Mouse (Mus musculus) activated CD4-positive, CD25-positive, alpha-beta regulatory T cell, adult 4 months (primary cell): ENCODE measurements around the gene Med12. TPM values are rescaled to one million over a fixed set of nuclear protein-coding genes. Genes with fewer than 3 reads are reported as not detected.
A peak's percentile ranks its signal among the peaks of the same experiment; 100 is the strongest.

Source experiments
- ATAC-seq: one replicate; pipeline ENCODE4 v1.8.0; 2017
- polyA plus RNA-seq, 2 experiments: library from polyadenylated mRNA; unstranded; fragments of 100-300 nt; shearing (Covaris generic); gene quantifications; one replicate each; pipeline ENCODE4 v1.2.1; 2017

Med12 gene
- 10 to 100 TPM; 61.4 to 95.8 TPM for polyA plus RNA-seq

DNA sequence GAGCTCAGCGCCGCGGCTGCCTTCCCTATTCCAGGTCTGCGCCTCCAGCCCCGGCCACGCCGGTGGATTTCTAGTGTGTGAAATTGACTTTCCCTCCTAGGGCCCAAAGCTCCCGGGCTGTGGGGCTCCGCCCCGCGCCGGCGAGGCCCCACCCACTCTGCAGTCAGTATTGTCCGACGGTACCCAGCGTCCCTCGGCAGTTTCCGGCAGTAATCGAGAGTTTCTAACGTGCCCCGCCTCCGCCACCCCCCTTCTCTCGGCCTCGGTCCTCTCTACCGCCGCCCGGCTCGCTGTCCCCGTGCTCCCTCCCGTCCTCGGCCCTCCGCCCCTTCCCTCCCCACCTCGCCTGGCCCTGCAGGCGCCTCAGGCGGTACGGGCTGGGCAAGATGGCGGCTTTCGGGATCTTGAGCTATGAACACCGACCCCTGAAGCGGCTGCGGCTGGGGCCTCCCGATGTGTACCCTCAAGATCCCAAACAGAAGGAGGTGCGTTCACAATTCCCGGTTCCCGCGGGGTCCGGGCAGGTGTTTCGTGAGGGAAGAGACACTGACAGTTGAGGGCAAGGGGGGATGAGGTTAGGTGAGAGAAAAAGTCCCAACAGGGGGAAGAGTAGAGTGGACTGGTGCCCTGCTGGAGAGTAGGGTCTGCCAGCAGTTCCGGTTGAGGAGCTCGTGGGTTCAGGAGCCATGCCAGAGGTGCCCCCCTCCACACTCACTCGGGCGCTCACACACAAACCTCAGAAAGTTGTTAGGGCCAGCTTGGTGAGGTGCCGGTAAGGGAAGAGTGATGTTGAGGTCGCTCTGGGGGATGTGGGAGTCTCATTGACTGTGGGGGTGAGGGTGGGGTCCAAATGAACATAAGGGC is at the start of gene Med12:
Med12 (plus strand) TSS at position 156 of the 864 bp plus-strand sequence.
- ATAC-seq: peak; percentile 90

DNA sequence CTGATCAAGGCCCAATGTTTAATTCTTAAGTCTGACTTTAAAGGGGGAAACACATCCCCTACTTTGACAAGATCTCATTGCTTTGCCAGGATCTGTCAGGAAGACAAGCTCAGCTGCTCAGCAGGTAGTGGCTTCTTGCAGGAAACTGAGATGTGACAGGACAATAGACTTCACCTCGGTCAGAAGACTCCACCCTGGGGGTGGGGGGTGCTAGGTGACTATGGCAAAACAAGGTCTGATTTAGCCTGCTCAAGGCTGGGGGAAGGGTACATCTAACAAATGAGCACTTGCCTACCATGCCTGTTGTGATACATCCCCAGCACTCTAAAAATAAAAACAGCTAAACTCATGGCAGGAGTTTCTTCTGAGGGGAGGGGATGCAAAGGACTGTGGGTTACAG is 28.8 kb upstream of the Med12 start:
- ATAC-seq: no peak

DNA sequence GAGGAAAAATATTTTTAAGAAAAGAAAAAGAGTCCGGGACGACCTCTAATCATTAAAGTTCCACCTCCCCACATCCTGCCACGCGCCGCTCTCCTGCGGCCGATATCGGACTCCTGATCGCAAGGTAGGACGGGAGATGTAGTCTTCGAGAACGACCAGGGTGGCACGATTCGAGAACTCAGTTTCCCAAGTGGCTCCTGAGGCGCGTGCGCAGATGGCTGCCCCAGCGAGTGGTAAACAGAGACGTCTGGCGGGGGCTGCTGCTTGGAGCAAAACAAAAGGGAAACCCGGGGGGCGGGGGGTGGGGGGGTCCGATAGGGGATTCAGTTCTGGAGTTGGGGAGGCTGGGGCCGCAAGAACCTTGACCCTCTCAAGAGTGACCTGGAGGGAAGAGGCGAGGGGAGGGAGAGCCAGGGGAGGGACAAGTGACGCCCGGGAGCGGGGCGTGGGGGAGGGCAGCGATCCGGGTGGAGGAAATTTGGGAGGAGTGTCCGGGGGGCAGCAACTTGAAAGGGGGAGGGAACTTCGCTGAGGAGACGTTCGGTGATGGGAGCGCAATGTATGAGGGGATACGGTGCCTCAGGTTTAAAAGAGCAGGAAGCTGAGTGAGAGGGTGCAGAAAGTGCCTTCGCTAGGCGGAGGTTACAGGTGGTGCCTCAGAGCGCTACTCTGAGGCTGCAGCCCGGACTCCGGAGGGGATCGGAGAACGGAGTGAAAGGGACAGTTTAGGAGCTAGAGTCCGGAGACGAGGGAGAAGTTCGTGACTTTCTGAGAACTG is 19.7 kb upstream of the Med12 start, which contains the start of gene Foxo4:
Foxo4 (plus strand) TSS at position 577 of the 778 bp plus-strand sequence.
- peak; percentile 81 for ATAC-seq

GRCm38 (mm10) chrX:101254740-101255139 is 19.1 kb upstream of the Med12 start:
- ATAC-seq: peak; percentile 10

GRCm38 (mm10) chrX:101256603-101257002 is 17.2 kb upstream of the Med12 start:
- no peak for ATAC-seq

- ATAC-seq: no peak
These were observed 13.1 kb upstream of the Med12 start for GRCm38 (mm10) chrX:101260441-101261325.

DNA sequence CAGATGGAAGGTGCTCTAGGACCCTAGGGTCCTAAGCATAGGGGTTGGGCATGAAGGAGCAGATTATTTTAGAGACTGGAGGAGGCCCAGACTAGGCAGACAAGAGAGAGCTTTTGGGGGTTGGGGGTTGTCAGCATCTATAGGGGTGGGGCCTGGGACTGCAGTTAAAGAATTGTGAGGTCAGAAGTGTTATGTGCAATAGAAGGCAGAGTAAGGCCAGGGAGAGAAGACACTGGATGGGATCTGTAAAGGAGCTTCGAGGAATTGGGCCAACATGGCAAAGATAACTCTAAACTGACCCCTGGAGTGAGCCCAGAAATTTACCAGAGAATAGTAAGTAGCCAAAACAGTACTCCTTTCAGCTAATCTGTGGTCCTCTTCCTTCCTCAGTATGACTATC is 9.9 kb upstream of the Med12 start, which contains the start of gene Gm614:
Gm614 (minus strand) TSS at position 101 of the 400 bp plus-strand sequence.
- no peak for ATAC-seq

GRCm38 (mm10) chrX:101266631-101267030 is 7.2 kb upstream of the Med12 start:
- no peak for ATAC-seq

DNA sequence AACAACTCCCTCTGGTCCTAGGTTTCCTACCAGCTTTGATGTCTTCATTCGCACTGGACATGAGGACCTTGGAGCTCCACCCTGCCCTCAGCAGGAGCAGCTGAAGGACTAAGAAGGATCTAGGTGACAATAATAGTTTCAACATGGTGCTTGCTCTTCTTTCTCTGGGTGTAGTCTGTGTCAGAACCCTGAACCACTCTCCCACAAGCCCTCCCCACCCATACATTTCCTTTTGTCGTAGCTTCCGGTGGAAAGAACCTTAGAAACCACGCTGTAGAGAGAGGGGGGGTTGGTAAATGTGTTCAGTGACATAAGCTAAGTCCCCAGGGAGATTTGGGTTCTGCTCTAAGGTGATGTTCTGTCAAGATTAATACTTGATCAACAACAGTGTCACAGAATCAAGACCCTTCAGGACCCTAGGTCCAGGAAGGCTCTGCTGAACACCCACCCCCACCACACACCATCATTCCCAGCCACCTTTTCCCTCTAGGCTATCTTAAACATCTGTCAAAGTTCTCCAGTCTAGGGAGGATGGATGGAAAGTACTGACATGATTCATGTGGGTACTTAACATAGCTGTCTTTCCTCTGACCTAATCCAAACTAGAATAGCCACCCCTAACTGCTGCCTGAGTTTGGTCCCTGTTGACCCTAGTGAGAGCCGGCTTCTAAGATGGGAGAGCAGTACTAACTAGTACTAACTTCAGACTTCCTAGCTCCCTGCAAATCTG is 5.6 kb upstream of the Med12 start, which contains the start of gene Il2rg:
Il2rg (minus strand) TSS at position 231 of the 730 bp plus-strand sequence.
- ATAC-seq: peak; percentile 89

GRCm38 (mm10) chrX:101268755-101269124 is 5.1 kb upstream of the Med12 start, which contains the start of gene Gm20489:
Gene Gm20489, minus strand, starts transcription at chrX:101269023.
- ATAC-seq: no peak

GRCm38 (mm10) chrX:101273410-101273809 is 420 bp upstream of the Med12 start:
- peak; percentile 41 for ATAC-seq

DNA sequence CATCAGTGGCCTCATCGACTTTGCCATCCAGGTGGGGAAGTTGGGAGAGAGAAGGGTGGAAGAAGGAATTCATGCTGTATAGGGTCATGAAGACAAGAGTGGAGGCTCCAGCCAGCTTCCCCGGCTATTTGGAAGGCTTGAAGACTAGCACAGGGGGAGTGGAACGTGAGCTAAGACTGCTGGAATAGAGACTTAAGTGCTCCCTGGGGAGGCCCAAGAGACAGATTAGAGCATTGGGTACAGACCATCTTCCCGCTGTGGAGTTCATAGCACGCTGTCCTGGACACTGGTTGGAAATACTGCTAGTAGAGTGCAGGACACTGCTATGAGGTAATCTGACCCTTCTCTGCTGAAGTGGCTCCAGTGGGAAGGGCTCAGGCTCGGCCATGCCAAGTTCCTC is 9.0 kb downstream of the Med12 start:
- no peak for ATAC-seq

- ATAC-seq: peak; percentile 46
These were observed 11.7 kb downstream of the Med12 start for GRCm38 (mm10) chrX:101285534-101285933.

DNA sequence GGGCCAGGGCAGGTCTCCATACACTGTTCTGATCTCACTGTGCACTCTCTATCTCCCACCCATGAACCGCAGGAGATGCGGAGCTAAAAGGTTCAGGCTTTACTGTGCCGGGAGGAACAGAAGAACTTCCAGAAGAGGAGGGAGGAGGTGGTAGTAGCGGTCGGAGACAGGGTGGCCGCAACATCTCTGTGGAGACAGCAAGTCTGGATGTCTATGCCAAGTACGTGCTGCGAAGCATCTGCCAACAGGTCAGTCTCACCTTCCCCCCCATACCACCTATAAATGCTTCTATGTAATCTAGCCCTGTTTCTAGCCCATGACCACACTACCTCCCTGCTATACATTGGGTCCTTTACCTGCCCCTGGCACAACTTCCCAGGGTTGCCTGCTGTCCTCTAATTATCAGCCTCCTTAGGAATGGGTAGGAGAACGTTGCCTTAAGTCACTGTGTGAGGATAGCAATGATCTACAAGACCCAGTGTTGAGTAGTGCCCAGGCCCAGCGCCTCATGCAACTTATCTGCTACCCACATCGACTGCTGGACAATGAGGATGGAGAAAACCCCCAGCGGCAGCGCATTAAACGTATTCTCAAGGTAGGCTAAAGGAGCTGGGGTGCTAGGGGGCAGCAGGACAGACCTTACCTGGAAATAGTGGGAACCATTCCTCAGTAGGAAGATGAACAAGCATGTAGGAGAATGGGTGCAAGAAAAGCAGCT is 12.3 kb downstream of the Med12 start:
- no peak for ATAC-seq

- no peak for ATAC-seq
These were observed 13.7 kb downstream of the Med12 start for GRCm38 (mm10) chrX:101287543-101287942.

DNA sequence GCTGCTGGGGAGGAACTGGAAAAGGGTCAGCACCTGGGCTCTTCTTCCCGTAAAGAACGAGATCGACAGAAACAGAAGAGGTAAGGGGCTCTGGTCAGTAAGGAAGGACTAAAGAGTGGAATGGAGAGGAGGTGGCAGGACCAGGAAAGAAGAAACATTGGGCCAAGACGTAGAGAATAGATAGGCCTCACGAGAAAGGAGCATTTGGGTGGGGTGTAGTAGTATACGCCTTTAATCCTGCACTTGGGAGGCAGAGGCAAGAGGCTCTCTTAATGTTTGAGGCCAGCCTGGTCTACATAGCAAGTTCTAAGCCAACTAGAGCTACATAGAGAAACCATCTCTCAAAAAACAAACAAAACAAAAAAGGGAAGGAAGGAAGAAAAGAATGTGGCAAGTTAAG is 14.6 kb downstream of the Med12 start:
- no peak for ATAC-seq

DNA sequence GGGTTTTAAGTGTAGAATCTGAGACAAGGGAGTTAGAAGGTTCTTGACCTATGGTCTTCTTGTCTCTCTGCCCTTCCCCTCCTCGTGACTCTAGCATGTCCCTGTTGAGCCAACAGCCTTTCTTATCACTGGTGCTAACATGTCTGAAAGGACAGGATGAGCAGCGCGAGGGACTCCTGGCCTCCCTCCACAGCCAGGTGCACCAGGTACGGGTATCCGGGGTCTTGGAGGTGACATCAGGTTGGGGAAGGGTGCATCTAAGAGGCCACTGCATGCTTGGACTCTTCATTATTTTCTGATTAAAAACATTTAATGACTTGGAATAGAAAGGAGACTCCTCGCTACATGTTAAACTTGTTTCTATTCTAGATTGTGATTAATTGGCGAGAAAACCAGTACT is 15.2 kb downstream of the Med12 start:
- ATAC-seq: no peak

GRCm38 (mm10) chrX:101290111-101290510 is 16.3 kb downstream of the Med12 start:
- ATAC-seq: no peak

DNA sequence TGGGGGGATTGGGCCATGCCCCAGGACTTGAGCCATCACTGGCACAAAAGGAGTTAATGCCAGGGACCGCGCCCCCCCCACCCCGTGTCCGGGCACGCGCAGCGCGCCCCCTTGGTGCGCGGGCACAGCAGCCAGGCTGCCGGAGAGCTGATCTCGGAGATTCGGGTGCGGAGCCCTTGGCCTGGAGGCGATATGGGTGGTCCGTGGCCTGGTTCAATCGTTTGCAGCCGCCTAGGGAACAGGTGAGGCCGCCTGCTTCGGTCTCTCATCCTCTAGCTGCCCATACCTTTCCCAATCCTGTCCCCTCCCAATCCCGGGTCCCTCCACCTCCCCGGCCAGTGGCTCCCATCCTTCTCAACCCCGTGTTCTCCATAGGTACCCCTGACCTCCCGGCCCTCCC is 25.2 kb downstream of the Med12 start, which contains the start of gene Nlgn3:
Nlgn3 (plus strand) TSS at position 114 of the 400 bp plus-strand sequence.
- ATAC-seq: no peak
